Mouse (Mus musculus) hindbrain, embryonic 16.5 days (tissue): ENCODE data around the gene Atr. TPM values are rescaled to one million over a fixed set of nuclear protein-coding genes. Genes with fewer than 3 reads are reported as not detected.
A peak's percentile ranks its signal among the peaks of the same experiment; 100 is the strongest.

Experiments
- ATAC-seq: fragments of 200-750 bp; cut with Nextera tagmentation; 2 replicates; pipeline ENCODE4 v1.8.0; 2017; ENCODE audit warnings: moderate TSS enrichment, moderate library complexity
- H3K27ac ChIP-seq: fragments of 300-500 bp; sonication (generic); 2 replicates; pipeline ENCODE4 v1.5.1; 2014; ENCODE audit warnings: low read depth, mild to moderate bottlenecking, control low read depth, low read length, moderate library complexity
- H3K27me3 ChIP-seq: fragments of 300-500 bp; sonication (generic); replicated peaks from 2 replicates; pipeline ENCODE4 v1.6.1; 2014; ENCODE audit warnings: low read length; ENCODE audit not compliant: control insufficient read depth, insufficient read depth
- H3K36me3 ChIP-seq: fragments of 300-500 bp; sonication (generic); 2 replicates; pipeline ENCODE4 v1.6.1; 2014; ENCODE audit warnings: mild to moderate bottlenecking, low read length, moderate library complexity, mixed read lengths; ENCODE audit not compliant: control insufficient read depth, insufficient read depth
- H3K4me1 ChIP-seq: fragments of 300-500 bp; sonication (generic); 2 replicates; pipeline ENCODE4 v1.6.1; 2014; ENCODE audit warnings: low read depth, low read length; ENCODE audit not compliant: control insufficient read depth, insufficient read depth
- H3K4me2 ChIP-seq: fragments of 300-500 bp; sonication (generic); 2 replicates; pipeline ENCODE4 v1.6.1; 2014; ENCODE audit warnings: mild to moderate bottlenecking, low read length, control low read depth, moderate library complexity
- H3K4me3 ChIP-seq: fragments of 300-500 bp; sonication (generic); 2 replicates; pipeline ENCODE4 v1.5.1; 2014; ENCODE audit warnings: mild to moderate bottlenecking, low read length, control low read depth, moderate library complexity
- H3K9ac ChIP-seq: fragments of 300-500 bp; sonication (generic); 2 replicates; pipeline ENCODE4 v1.6.1; 2014; ENCODE audit warnings: low read depth, mild to moderate bottlenecking, control low read depth, low read length, moderate library complexity
- H3K9me3 ChIP-seq: fragments of 300-500 bp; sonication (generic); 2 replicates; pipeline ENCODE4 v1.6.1; 2014; ENCODE audit warnings: mild to moderate bottlenecking, low read length, moderate library complexity; ENCODE audit not compliant: control insufficient read depth
- WGBS: fragments of 180-500 bp; shearing (Covaris S2); extraction: QIAGEN DNeasy Blood & Tissue Kit; methylation state at CpG from one replicate; pipeline ENCODE4 v1.1.7; 2014; 5-methylcytosine and 5-hydroxymethylcytosine counted together
- polyA plus RNA-seq: library from polyadenylated mRNA; unstranded; fragments of >200 nt; fragmentation: Nextera tagmentation; extraction: Ambion mirVana; gene quantifications from 2 replicates; pipeline ENCODE4 v1.2.1, GENCODE M21; 2015

The Atr gene
- polyA plus RNA-seq, 1 experiment from 2014 or later: 9.1 TPM

DNA sequence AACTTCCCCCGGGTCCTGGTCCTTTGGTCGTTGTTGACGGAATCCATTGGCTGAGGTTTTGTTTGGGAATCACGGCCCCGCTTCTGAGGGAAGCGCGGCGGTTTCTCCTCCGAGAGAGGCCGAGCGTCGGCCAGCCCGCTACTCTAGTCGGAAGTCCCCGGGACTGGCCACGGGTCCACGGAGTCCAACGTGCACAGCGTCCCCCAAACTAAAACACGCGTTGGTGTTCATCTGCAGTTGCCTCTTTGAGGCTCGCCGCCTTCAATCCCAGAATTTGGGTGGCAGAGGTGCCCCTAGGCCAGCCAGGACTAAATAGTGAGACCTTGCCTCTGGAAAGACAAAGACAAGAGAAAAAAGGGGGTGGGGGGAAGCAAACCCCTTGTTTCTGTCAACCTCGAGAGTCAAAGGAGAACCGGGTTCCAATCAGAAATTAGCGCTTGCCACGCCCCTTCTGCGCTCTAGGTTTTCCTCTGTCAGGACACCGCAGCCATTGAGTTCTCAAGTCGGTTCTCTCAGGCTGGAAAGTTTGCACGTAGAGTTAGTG is 702 bp downstream of the Atr start:
- H3K27ac ChIP-seq: peak overlapping the region; percentile 75
- WGBS: under 1% methylated on average over 31 of the region's 31 CpGs
- no peaks in the 10 kb centered on the region for H3K27me3 ChIP-seq
- no peaks in the 10 kb centered on the region for H3K36me3 ChIP-seq
- peak; percentile 44 for ATAC-seq
- H3K4me3 ChIP-seq: peak overlapping the region; percentile 98
- H3K9ac ChIP-seq: peak overlapping the region; percentile 85
- H3K9me3 ChIP-seq: no peaks in the 10 kb centered on the region
- H3K4me2 ChIP-seq: peak overlapping the region; percentile 98
- peaks cover 7% of the 10 kb centered on the region for H3K4me1 ChIP-seq

DNA sequence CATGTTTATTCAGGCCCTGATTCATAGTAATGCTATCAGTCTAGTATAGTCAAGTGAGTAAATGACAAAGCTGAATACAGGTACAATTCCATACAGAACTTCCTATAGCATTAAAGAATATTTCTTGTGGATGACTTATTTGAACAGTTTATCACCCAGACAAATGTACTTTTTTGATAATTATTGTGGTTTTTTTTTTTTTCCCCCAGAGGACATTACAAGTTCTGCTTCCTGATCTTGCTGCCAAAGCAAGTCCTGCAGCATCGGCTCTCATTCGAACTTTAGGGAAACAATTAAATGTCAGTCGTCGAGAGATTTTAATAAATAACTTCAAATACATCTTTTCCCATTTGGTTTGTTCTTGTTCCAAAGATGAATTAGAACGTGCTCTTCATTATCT is 20.8 kb downstream of the Atr start:
- no peak overlapping the region for H3K4me2 ChIP-seq
- no peaks in the 10 kb centered on the region for H3K27me3 ChIP-seq
- ATAC-seq: no peak
- no peaks in the 10 kb centered on the region for H3K4me1 ChIP-seq
- H3K9ac ChIP-seq: no peak overlapping the region
- H3K9me3 ChIP-seq: no peaks in the 10 kb centered on the region
- no peak overlapping the region for H3K4me3 ChIP-seq
- H3K36me3 ChIP-seq: peaks cover 8% of the 10 kb centered on the region
- WGBS: 98% methylated on average over 5 of the region's 5 CpGs
- no peak overlapping the region for H3K27ac ChIP-seq

DNA sequence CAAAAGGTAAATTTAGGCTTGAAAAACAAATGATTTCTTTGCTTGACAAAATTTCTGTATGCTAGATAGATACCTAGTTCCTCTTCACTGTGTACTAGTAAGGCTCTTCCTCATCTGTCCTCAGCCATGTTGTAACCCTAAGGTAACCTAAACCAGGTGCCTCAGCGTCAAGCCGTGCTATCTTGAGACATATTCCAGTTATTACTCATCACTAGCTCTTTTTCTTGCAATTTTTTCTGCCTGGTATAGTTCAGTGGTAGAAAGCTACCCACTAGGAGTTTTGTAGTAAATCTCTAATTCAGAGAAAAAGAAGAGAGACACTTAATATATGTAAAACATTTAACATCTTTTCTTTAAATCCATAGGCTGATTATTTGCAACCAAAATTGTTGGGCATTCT is 25.4 kb downstream of the Atr start:
- peaks cover 6% of the 10 kb centered on the region for H3K36me3 ChIP-seq
- no peak overlapping the region for H3K4me3 ChIP-seq
- no peaks in the 10 kb centered on the region for H3K9me3 ChIP-seq
- 93% methylated on average over 2 of the region's 2 CpGs for WGBS
- H3K27ac ChIP-seq: no peak overlapping the region
- H3K9ac ChIP-seq: no peak overlapping the region
- H3K27me3 ChIP-seq: no peaks in the 10 kb centered on the region
- H3K4me2 ChIP-seq: no peak overlapping the region
- H3K4me1 ChIP-seq: no peaks in the 10 kb centered on the region
- ATAC-seq: no peak

DNA sequence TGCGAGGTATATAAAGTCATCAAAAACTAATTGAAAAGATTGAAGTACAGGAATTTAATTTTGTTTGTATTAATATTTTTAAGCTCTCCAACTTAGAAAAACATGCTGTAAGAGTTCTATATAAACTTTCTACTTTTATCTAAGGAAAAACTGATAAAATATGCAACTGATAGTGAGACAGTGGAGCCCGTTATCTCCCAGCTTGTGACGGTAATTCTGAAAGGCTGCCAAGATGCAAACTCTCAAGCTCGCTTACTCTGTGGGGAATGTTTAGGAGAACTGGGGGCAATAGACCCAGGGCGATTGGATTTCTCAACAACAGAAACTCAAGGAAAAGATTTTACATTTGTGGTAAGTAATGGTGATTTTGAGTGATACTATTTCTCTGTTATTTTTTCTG is 40.0 kb downstream of the Atr start:
- peaks cover 11% of the 10 kb centered on the region for H3K36me3 ChIP-seq
- H3K9me3 ChIP-seq: no peaks in the 10 kb centered on the region
- H3K4me3 ChIP-seq: no peak overlapping the region
- no peak for ATAC-seq
- H3K9ac ChIP-seq: no peak overlapping the region
- no peaks in the 10 kb centered on the region for H3K27me3 ChIP-seq
- no peak overlapping the region for H3K27ac ChIP-seq
- no peaks in the 10 kb centered on the region for H3K4me1 ChIP-seq
- H3K4me2 ChIP-seq: no peak overlapping the region
- 83% methylated on average over 5 of the region's 5 CpGs for whole genome bisulfite sequencing

DNA sequence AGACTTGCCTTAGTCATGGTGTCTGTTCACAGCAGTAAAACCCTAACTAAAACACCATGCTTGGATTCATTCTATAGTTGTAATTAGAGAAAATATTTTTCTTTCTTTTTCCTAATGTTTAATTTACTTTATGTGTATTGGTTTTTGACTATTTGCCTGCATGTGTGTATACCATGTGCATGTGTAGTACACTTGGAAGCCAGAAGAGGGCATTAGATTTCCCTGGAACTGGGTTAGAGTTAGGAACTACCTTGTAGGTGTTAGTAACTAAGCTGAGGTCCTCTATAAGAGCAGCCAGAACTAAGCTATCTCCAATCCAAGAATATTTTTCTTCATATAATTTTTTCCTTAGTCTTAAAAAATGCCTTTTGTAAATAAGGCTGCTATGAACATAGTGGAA is 75.5 kb downstream of the Atr start:
- Histone ChIP-seq H3K27me3 (no peaks in the 10 kb centered on the region), H3K36me3 (peaks cover 7% of the 10 kb centered on the region), H3K27ac (no peak overlapping the region), H3K4me1 (no peaks in the 10 kb centered on the region), H3K4me3 (no peak overlapping the region), H3K4me2 (no peak overlapping the region), H3K9ac (no peak overlapping the region), H3K9me3 (no peaks in the 10 kb centered on the region)
- ATAC-seq: no peak

DNA sequence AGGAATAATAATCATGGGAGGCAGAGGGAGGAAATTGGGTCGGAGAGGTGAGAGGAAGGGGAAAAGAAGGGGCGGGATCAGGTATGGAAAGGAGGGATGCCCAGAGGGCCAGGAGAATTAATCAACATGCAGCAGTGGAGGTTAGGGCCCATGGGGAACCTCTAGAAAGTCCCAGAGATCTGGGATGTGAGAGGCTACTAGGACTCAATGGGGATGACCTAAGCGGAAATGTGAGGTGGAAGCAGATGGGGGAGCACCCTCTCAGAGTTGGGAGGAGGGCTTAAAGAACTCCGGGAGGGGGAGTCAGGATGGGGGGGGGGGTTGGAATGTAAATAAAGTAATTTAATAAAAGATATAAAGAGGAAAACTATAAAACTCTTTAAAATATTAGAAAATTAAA is 96.3 kb downstream of the Atr start:
- Histone ChIP-seq H3K9ac (no peak overlapping the region), H3K4me1 (peaks cover 6% of the 10 kb centered on the region), H3K4me3 (no peak overlapping the region), H3K27me3 (no peaks in the 10 kb centered on the region), H3K36me3 (peaks cover 2% of the 10 kb centered on the region; the same call in 1 of the 2 replicates), H3K27ac (no peak overlapping the region), H3K9me3 (no peaks in the 10 kb centered on the region), H3K4me2 (no peak overlapping the region; the same call in 1 of the 2 replicates)
- ATAC-seq: no peak
- 82% methylated on average over 4 of the region's 4 CpGs for WGBS

DNA sequence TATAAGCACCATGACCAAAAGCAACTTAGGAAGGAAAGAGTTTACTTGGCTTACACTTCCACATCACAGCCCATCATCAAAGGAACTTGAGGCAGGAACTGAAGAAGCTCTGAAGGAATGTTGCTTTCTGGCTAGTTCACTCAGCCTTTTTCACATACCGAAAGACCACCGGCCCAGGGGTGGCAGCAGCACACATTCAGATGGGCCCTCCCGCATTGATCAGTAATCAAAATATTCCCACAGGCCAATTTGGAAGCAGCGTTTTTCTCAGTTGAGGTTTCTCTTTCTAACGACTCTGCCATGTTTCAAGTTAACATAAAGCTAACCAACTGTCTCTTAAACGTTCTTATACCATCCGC is 96.8 kb downstream of the Atr start:
- Histone ChIP-seq H3K4me1 (peaks cover 6% of the 10 kb centered on the region), H3K27ac (peak overlapping the region; percentile 57), H3K27me3 (no peaks in the 10 kb centered on the region), H3K9ac (peak overlapping the region; percentile 72), H3K4me3 (peak overlapping the region; percentile 59), H3K9me3 (no peaks in the 10 kb centered on the region), H3K4me2 (peak overlapping the region; percentile 67), H3K36me3 (peaks cover 2% of the 10 kb centered on the region; the same call in 1 of the 2 replicates)
- 0% methylated on average over 7 of the region's 7 CpGs for WGBS
- peak; percentile 90 for ATAC-seq

DNA sequence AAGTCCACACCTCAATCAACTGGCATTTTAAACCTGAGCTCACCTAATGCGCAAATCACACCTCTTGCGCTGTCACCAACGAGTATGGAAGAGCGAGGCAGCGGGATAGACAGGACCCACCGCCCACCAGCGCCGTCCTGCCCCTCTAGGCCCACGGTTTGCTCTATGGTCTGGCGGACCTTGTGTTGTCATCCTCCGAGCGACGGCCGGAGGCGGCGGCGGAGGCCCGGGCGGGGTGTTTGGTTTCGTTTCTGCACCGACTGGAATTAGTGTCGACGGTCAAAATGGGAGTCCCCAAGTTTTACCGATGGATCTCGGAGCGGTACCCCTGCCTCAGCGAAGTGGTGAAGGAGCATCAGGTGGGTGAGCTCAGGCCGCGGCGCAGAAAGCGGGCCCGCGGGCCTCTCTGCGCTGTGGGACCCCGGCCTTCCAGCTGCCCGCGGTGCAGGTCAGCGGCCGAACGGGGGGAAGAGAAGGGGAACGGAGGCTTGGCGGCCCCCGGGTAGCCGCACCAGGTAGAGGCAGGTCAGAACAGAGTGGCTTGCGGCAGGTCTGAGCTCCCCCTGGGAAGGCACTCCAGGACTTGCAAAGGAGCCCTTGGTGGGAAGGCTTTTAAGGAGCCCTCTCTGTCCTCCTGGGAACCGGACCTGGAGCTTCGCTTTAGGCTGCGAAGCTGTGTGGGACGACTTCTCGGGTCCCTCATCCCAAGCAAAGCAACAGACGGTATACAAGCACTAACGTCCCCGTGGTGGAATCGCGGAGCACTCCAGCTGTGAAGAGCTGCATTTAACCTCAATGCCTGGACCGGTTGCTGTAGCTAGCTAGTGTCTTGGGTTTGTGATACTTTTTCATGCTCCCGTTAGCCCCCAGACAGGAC is 97.4 kb downstream of the Atr start, which contains the start of gene Xrn1:
Gene Xrn1, plus strand, starts transcription at position 176 of the 877 bp plus-strand sequence.
- WGBS: under 1% methylated on average over 54 of the region's 57 CpGs
- no peaks in the 10 kb centered on the region for H3K9me3 ChIP-seq
- ATAC-seq: peak; percentile 100
- H3K4me2 ChIP-seq: peak within 1 kb of the TSS; percentile 67
- H3K27me3 ChIP-seq: no peaks in the 10 kb centered on the region
- peak within 1 kb of the TSS; percentile 57 for H3K27ac ChIP-seq
- H3K4me3 ChIP-seq: peak within 1 kb of the TSS; percentile 59
- peaks cover 6% of the 10 kb centered on the region for H3K4me1 ChIP-seq
- H3K9ac ChIP-seq: peak within 1 kb of the TSS; percentile 72
- H3K36me3 ChIP-seq: peaks cover 2% of the 10 kb centered on the region; the same call in 1 of the 2 replicates

DNA sequence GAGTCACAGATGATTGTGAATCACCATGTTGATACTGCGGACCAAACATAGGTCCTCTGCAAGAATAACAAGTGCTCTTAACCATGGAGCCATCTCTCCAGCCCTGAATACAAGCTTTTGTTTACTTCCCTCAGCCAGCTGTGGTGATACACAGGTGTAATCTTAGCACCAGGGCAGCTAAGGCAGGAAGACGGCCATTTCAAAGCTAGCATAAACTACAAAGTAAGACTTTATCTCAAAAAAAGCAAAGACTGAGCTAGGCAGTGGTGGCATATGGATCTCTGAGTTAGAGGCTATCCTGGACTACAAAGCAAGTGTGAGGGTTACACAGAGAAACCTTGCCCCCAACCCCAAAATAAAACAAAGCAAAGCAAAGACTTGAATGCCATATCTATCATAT is 100.2 kb downstream of the Atr start:
- ATAC-seq: no peak
- WGBS: 89% methylated on average over 2 of the region's 2 CpGs
- H3K4me3 ChIP-seq: no peak overlapping the region

More for the DNA sequence above, 100.2 kb downstream of the Atr start:
- H3K4me1 ChIP-seq: peaks cover 6% of the 10 kb centered on the region
- no peak overlapping the region for H3K4me2 ChIP-seq
- H3K36me3 ChIP-seq: no peaks in the 10 kb centered on the region
- no peak overlapping the region for H3K27ac ChIP-seq
- H3K9ac ChIP-seq: no peak overlapping the region
- no peaks in the 10 kb centered on the region for H3K9me3 ChIP-seq
- no peaks in the 10 kb centered on the region for H3K27me3 ChIP-seq
